7 mouse cellular contexts compared by ENCODE assay signal in genomic region chr12:110187246-110188135, GRCm38 (mm10).
DNase-seq lines count a peak whose midpoint lies in the region; ATAC-seq and TF ChIP-seq lines count a peak whose summit lies in the region.

No protein-coding gene starts in this region.

- WGBS in hindbrain, embryonic 11.5 days, result under 1% methylated on average over 45 of the region's 49 CpGs
- under 1% methylated on average over 49 of the region's 49 CpGs for WGBS in midbrain, embryonic 10.5 days

- H3K27me3 ChIP-seq in E14TG2a.4 (ENCODE audit: insufficient read depth, low read length), result peaks cover 91% of the 10 kb centered on the region
- peaks cover 19% of the 10 kb centered on the region for H3K27me3 ChIP-seq in hindbrain, embryonic 11.5 days (ENCODE audit: control insufficient read depth, insufficient read depth, low read length)
- H3K27me3 ChIP-seq in midbrain, embryonic 10.5 days (ENCODE audit: low read depth, poor library complexity, severe bottlenecking), result peaks cover 94% of the 10 kb centered on the region

- no peaks in the 10 kb centered on the region for H3K9me3 ChIP-seq in E14TG2a.4 (ENCODE audit: low read length)
- no peaks in the 10 kb centered on the region for H3K9me3 ChIP-seq in hindbrain, embryonic 11.5 days (ENCODE audit: control insufficient read depth, low read length)
- H3K9me3 ChIP-seq in midbrain, embryonic 10.5 days (replicated peaks), result no peaks in the 10 kb centered on the region

- peak; percentile 70 for ATAC-seq in hindbrain, embryonic 11.5 days (ENCODE audit: low FRiP score)
- no peak for ATAC-seq in megakaryocyte-erythroid progenitor cell, adult 5-6 weeks (replicated peaks; ENCODE audit: low FRiP score, low TSS enrichment, poor library complexity, severe bottlenecking)

- H3K4me3 ChIP-seq in E14TG2a.4 (replicated peaks; ENCODE audit: low read length), result peak overlapping the region; percentile 66
- peak overlapping the region; percentile 37 for H3K4me3 ChIP-seq in hindbrain, embryonic 11.5 days (ENCODE audit: low read depth, low read length)
- H3K4me3 ChIP-seq in midbrain, embryonic 10.5 days, result peak overlapping the region; percentile 67

- peak overlapping the region; percentile 53 for H3K9ac ChIP-seq in hindbrain, embryonic 11.5 days (ENCODE audit: low read depth, low read length)

- H3K27ac ChIP-seq in hindbrain, embryonic 11.5 days (ENCODE audit: low read depth, low read length), result peak overlapping the region; percentile 83
- peak overlapping the region; percentile 95 for H3K27ac ChIP-seq in midbrain, embryonic 10.5 days (replicated peaks)

- TF ChIP-seq CTCF in E14TG2a.4 (conservative IDR thresholded peaks at IDR 0.05; ENCODE audit: low read length), result no peak

- peak; percentile 39 for DNase-seq in R1 (ENCODE audit: low read depth, low spot score)
- peak; percentile 71 for DNase-seq in hindbrain, embryonic 11.5 days (ENCODE audit: low spot score)
- peak; percentile 82 for DNase-seq in midbrain, embryonic 10.5 days (ENCODE audit: low spot score)
- no peak for DNase-seq in left cerebral cortex, postnatal 4 days
- no peak for DNase-seq in heart, postnatal 4 days

- intact Hi-C loops in left cerebral cortex, postnatal 4 days (cut with DNase I), result no loop called here

- H3K4me2 ChIP-seq in hindbrain, embryonic 11.5 days (replicated peaks; ENCODE audit: low read depth, low read length), result peak overlapping the region; percentile 66

- H3K36me3 ChIP-seq in E14TG2a.4 (ENCODE audit: insufficient read depth, low read length), result no peaks in the 10 kb centered on the region
- no peaks in the 10 kb centered on the region for H3K36me3 ChIP-seq in hindbrain, embryonic 11.5 days (ENCODE audit: control insufficient read depth, insufficient read depth, low read length)
- no peaks in the 10 kb centered on the region for H3K36me3 ChIP-seq in midbrain, embryonic 10.5 days

- H3K4me1 ChIP-seq in E14TG2a.4 (replicated peaks; ENCODE audit: low read depth, low read length), result peaks cover 36% of the 10 kb centered on the region
- H3K4me1 ChIP-seq in hindbrain, embryonic 11.5 days (replicated peaks; ENCODE audit: control insufficient read depth, insufficient read depth, low read length), result peaks cover 15% of the 10 kb centered on the region
- H3K4me1 ChIP-seq in midbrain, embryonic 10.5 days, result peaks cover 97% of the 10 kb centered on the region

Comparison
In these comparisons a context has a peak if more than half of its experiments do, and no peak if none do; other contexts are left out.
1. DNase-seq: peak in R1 (single experiment), hindbrain, embryonic 11.5 days (single experiment) and midbrain, embryonic 10.5 days (single experiment); none in left cerebral cortex, postnatal 4 days (single experiment) and heart, postnatal 4 days (single experiment).
2. Peak in every context shown above with its lines, with median percentiles within 50 percentile points of each other: H3K4me3 ChIP-seq.